Mouse (Mus musculus) gastrocnemius, adult 18-20 months (tissue): ENCODE measurements around the gene Cer1. TPM values are rescaled to one million over a fixed set of nuclear protein-coding genes. Genes with fewer than 3 reads are reported as not detected.

Experiments used
- DNase-seq: peaks from one replicate; pipeline ENCODE4 v3.0.0; 2021; ENCODE audit warnings: low spot score
- long read RNA-seq, 2 experiments: library from polyadenylated mRNA; stranded (forward); transcript quantifications; one replicate each; pipeline ENCODE4 v2.0.0; 2021
- total RNA-seq, 2 experiments: library from RNA; stranded (reverse); gene quantifications; 2 replicates each; pipeline ENCODE4 v1.2.3; 2021

Cer1 gene
- not detected for total RNA-seq
- long read RNA-seq, experiment 1: 0 reads
- long read RNA-seq, experiment 2: 0 reads

DNA sequence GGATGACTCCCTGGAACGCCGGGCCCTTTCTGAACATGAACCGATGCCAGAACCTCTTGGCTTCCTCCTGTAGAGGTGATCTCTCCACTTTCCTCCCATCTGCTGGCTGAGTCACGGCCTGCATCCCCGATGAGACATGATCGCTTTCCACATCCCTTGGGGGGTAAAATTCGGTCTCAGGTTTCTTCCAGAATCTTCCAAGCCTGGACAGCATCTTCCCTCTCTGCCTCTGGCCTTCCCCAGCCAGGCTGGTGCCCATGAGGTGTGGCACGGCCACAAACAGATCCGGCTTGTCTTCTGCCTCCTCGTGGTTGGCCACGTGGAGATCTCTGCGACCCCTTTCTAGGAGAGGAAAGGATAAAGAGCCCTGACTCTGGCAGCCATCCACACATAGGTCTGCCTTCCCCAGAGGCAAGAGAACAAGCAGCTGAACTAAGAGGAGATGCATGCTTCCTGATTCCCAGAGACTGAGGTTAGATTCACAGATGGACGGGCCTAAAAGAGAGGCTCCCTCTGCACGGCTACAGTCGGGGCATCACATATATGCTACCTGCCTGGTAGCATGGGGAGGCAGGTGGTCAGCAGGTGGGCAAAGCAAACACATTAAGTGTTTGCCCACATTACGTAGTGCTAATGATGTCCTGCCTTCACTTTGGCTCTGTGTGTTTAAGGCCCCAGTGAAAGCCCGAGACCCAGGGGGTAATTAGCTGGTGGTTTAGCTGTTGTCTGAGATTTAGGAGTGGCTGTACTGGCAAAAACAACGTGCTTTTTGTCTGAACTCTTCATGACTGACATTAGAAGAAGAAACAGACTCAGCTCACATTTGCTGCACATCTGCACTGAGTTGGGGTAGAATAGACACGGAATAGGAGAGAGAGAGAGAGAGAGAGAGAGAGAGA, at the start of gene Cer1:
Cer1 (minus strand) TSS at position 513 of the 899 bp plus-strand sequence.
- DNase-seq: peak; percentile 38

- peak; percentile 55 for DNase-seq
Measured at GRCm38 (mm10) chr4:82934308-82934707, 49.4 kb upstream of the Cer1 start.

DNA sequence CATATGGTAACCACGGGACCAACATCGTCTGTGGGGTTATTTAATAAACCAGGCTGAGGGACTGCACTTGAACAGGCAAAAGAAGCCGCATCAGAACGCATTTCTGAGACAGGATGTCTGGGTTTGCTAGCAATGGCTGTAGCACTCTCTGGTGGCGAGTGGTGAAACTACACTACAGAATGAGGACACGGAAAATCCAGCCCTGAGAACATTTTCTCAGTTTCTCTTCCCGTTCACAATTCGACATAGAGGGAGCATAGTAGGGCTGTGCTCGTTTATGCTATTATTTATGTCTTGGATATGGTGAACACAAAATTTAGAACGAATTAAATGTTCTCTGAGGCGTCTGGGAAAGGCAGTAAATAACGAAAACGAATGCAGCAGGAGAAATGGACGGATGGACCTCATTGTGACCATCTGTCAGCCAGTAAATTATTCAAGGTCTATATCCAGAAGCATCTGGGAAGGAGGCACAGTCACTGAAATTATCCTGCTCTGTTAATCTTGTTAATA, 48.8 kb upstream of the Cer1 start:
- DNase-seq: peak; percentile 77

GRCm38 (mm10) chr4:82930079-82930478, 45.1 kb upstream of the Cer1 start:
- DNase-seq: no peak

- no peak for DNase-seq
Measured at GRCm38 (mm10) chr4:82921962-82922361, 37.0 kb upstream of the Cer1 start.

GRCm38 (mm10) chr4:82918625-82919024, 33.7 kb upstream of the Cer1 start:
- DNase-seq: no peak

- no peak for DNase-seq
Measured at GRCm38 (mm10) chr4:82916678-82917050, 31.7 kb upstream of the Cer1 start.

DNA sequence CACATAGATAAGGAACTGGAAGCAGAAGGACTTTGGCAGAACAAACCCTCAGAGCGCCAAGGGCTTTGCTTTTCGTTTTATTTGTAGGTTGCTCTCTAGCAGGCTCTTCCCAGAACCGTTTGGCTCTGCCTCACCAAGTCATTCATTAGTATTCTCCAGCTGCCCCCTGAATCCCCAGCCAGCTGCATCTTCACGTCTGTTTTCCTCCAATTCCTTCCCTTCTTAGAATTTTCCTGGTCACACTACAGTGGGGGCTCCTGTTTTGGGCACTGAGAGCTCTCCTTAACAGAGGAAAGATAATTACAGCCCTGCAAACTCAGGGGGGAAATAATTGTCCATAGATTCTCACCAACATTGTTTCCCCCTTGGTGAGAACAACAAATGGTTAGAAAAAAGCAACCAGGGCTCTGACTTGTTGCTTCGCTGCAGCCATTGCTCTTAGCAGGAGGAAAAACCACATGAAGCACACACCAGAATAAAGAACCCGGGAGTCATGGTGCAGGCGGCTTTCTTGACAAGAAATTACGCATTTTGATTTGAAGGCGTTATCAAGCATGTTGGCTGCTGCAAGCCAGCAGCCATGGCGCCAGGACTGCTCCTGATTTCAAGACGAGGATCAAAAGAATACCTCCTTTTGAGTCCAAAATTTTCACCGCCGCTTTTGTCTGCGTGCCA, 31.2 kb upstream of the Cer1 start:
- DNase-seq: no peak

- DNase-seq: no peak
Measured at GRCm38 (mm10) chr4:82915576-82915975, 30.6 kb upstream of the Cer1 start.

DNA sequence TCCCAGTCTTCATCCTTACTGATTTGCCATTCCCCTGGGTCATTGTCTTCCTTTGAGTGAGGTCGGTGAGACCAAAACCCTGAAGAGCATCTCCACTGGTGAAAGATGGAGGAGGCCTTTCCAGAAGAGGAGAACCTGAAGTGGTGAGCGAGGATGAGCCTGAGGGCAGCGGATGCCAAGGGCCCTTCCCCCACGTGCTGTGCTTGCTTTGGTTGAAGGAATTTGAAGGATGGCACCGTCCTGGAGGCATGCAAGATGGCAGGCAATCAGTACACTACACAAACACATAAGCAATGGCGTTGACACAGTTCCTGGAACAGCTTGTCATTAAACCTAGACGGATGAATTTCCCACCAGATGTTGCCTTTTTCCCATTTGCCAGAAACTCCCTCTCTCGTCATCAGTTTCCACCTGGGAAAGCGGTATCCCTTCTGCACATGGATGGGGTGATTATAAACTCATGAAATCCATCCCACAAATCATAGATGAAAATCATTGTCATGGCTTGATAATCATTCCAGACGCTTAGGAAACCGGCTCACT, 29.7 kb upstream of the Cer1 start:
- DNase-seq: no peak

GRCm38 (mm10) chr4:82895227-82895626, 10.3 kb upstream of the Cer1 start:
- DNase-seq: no peak

DNA sequence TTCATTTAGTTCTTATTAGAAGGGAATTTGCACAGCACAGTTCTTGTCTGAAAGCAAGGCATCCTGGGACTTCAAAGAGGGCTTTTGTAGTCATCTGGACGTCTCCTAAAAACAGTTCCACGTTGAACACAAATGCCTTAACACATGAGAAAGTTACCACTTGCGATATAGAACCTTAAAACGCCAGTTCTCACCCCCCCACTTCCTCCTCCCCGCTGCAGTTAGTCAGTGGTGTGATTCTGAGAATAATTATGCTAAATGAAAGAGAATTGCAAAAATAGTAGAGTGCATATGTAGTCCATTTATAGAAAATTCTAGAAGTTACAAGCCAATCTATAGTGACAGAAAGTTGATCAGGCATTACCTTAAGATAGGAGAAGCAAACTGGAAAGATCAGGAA, 7.3 kb upstream of the Cer1 start:
- DNase-seq: no peak

- no peak for DNase-seq
Measured at GRCm38 (mm10) chr4:82891566-82891965, 6.6 kb upstream of the Cer1 start.

GRCm38 (mm10) chr4:82891049-82891448, 6.1 kb upstream of the Cer1 start:
- DNase-seq: no peak

DNA sequence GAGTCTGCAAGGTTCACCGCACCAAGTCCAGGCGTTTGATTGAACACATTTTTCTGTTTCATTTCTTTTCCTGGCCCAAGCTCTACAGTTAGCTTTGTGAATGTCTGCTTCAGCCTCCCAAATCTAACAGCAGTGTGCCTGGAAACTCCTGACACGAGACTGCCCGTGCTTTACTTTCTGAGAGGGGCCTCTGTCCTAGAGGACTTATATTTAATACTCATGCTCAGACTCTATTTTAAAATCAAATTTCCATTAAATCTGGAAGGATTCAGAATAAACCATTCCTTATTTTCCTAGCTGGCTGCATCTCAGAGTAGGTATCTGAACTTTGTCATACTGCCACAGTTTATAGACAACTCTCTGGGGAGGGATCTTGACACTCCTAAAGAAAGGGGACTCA, 5.6 kb upstream of the Cer1 start:
- no peak for DNase-seq

DNA sequence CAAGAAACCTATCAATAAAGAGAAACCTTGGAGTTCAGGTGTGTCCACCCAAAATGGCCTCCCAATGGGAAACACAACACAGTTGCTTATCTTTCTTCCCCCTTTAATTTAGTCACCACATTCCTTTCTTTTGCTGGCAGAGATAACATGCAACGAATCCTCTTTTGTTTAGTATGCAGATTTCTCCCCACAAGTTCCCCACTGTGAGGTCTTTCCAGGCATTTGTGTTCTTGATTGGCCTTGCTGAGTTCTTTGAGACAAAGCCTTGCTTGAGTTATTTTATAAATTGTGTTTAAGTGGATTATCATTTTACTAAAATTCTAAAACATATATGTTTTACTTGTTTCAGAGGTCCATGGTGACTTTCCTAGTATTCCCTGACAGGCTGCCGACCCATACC, 1.2 kb upstream of the Cer1 start:
- no peak for DNase-seq

DNA sequence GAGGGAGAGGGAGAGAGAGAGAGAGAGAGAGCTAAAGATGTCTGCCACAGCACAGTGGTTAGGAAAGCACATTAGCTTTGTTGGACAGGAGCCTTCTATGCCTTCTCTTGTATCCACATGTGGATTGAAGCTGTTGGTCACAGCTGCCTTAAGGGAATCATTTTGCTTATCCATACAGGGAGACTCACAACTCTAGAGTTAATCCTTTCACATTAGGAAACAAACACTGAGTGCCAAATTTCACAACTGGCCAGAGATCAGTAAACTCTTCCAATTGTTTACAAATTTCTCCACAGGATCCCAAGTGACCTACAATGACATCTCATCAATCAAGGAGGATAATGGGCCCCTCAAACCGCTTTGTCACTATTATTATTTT, 576 bp upstream of the Cer1 start:
- peak; percentile 9 for DNase-seq

GRCm38 (mm10) chr4:82882500-82882899, 2.4 kb downstream of the Cer1 start:
- DNase-seq: no peak

GRCm38 (mm10) chr4:82881366-82881765, 3.6 kb downstream of the Cer1 start:
- DNase-seq: no peak

- DNase-seq: no peak
Measured at GRCm38 (mm10) chr4:82880243-82880642, 4.7 kb downstream of the Cer1 start.

- DNase-seq: no peak
Measured at GRCm38 (mm10) chr4:82879152-82879551, 5.8 kb downstream of the Cer1 start.

- DNase-seq: no peak
Measured at GRCm38 (mm10) chr4:82876656-82877055, 8.3 kb downstream of the Cer1 start.
